Mouse (Mus musculus) bone marrow, adult 2 months (tissue): ENCODE data around the gene Myh8. TPM values are rescaled to one million over a fixed set of nuclear protein-coding genes. Genes with fewer than 3 reads are reported as not detected.

Experiments
- H3K27ac ChIP-seq: fragments of 200-500 bp; 2 replicates; pipeline ENCODE4 v1.5.1; 2012; ENCODE audit warnings: low read depth, mild to moderate bottlenecking, control low read depth, inconsistent platforms, low read length; ENCODE audit not compliant: control insufficient read depth, poor library complexity, insufficient read depth
- H3K4me1 ChIP-seq: fragments of 200-500 bp; 2 replicates; pipeline ENCODE4 v1.6.1; 2011; ENCODE audit warnings: low read length; ENCODE audit not compliant: control insufficient read depth, insufficient read depth
- H3K4me3 ChIP-seq: fragments of 200-500 bp; replicated peaks from 2 replicates; pipeline ENCODE3; 2011; ENCODE audit warnings: mild to moderate bottlenecking, low read depth, low read length, control low read depth; ENCODE audit not compliant: control insufficient read depth
- CTCF ChIP-seq: fragments of 200-500 bp; IDR thresholded peaks from 2 replicates; pipeline ENCODE4 v1.5.1; 2011; ENCODE audit warnings: low read length, control low read depth; ENCODE audit not compliant: control insufficient read depth, insufficient read depth
- POLR2A ChIP-seq: fragments of 200-500 bp; IDR thresholded peaks from 2 replicates; pipeline ENCODE4 v1.6.1; 2011; ENCODE audit warnings: low read depth, mild to moderate bottlenecking, control low read depth, low read length, borderline replicate concordance; ENCODE audit not compliant: control insufficient read depth
- WGBS: fragments of 180-500 bp; shearing (Covaris S2); methylation state at CpG from one replicate; pipeline ENCODE4 v1.1.7; 2018; 5-methylcytosine and 5-hydroxymethylcytosine counted together
- polyA plus RNA-seq: library from polyadenylated mRNA; stranded (reverse); fragments of >200 nt; gene quantifications from 2 replicates; pipeline ENCODE4 v1.2.4, GENCODE M21; 2011; ENCODE audit warnings: low replicate concordance; ENCODE audit not compliant: missing spikeins, insufficient read depth, insufficient read length

Myh8 gene
- not detected in 2 replicates for polyA plus RNA-seq

GRCm38 (mm10) chr11:67276601-67277174 is at the start of gene Myh8:
Gene Myh8, plus strand, starts transcription at chr11:67277124.
- H3K4me1 ChIP-seq = no peaks in the 10 kb centered on the region
- H3K27ac ChIP-seq = no peak within 1 kb of the TSS
- WGBS = 76% methylated on average over 10 of the region's 10 CpGs

GRCm38 (mm10) chr11:67228731-67229130 is 48.2 kb upstream of the Myh8 start:
- Histone ChIP-seq H3K4me3 (no peak overlapping the region), H3K4me1 (no peaks in the 10 kb centered on the region), H3K27ac (no peak overlapping the region)
- WGBS = 78% methylated on average over 3 of the region's 3 CpGs
- TF ChIP-seq CTCF (no peak), POLR2A (no peak)

More at GRCm38 (mm10) chr11:67276601-67277174, at the start of gene Myh8:
- no peak within 1 kb of the TSS for H3K4me3 ChIP-seq
- no peak for TF ChIP-seq POLR2A
- no peak for TF ChIP-seq CTCF

- WGBS = 79% methylated on average over 5 of the region's 5 CpGs
- H3K4me3 ChIP-seq = no peak overlapping the region
- TF ChIP-seq CTCF (no peak), POLR2A (no peak)
- H3K4me1 ChIP-seq = no peaks in the 10 kb centered on the region
- no peak overlapping the region for H3K27ac ChIP-seq
Measured at GRCm38 (mm10) chr11:67229166-67229565, 47.8 kb upstream of the Myh8 start.

- Histone ChIP-seq H3K4me3 (no peak overlapping the region), H3K27ac (no peak overlapping the region), H3K4me1 (no peaks in the 10 kb centered on the region)
- TF ChIP-seq CTCF = no peak
- no peak for TF ChIP-seq POLR2A
- 69% methylated on average over 2 of the region's 2 CpGs for WGBS
Measured at GRCm38 (mm10) chr11:67229946-67230345, 47.0 kb upstream of the Myh8 start.

GRCm38 (mm10) chr11:67235639-67236358 is 41.1 kb upstream of the Myh8 start:
- no peaks in the 10 kb centered on the region for H3K4me1 ChIP-seq
- 60% methylated on average over 5 of the region's 5 CpGs for WGBS
- H3K4me3 ChIP-seq = no peak overlapping the region
- no peak overlapping the region for H3K27ac ChIP-seq
- TF ChIP-seq CTCF (no peak), POLR2A (no peak)

- no peak overlapping the region for H3K27ac ChIP-seq
- 74% methylated on average over 9 of the region's 9 CpGs for WGBS
- H3K4me1 ChIP-seq = no peaks in the 10 kb centered on the region
- TF ChIP-seq POLR2A (no peak), CTCF (no peak)
- H3K4me3 ChIP-seq = no peak overlapping the region
Measured at GRCm38 (mm10) chr11:67236799-67237198, 40.1 kb upstream of the Myh8 start.

- Histone ChIP-seq H3K27ac (no peak within 1 kb of the TSS), H3K4me1 (no peaks in the 10 kb centered on the region), H3K4me3 (no peak within 1 kb of the TSS)
- 81% methylated on average over 5 of the region's 5 CpGs for WGBS
- no peak for TF ChIP-seq CTCF
- TF ChIP-seq POLR2A = no peak
Measured at GRCm38 (mm10) chr11:67237481-67238079, 39.3 kb upstream of the Myh8 start, which contains the start of gene Myh4. Gene Myh4, plus strand, starts transcription at chr11:67238029.

- Histone ChIP-seq H3K4me1 (no peaks in the 10 kb centered on the region), H3K27ac (no peak overlapping the region), H3K4me3 (no peak overlapping the region)
- TF ChIP-seq CTCF (no peak), POLR2A (no peak)
- 84% methylated on average over 6 of the region's 6 CpGs for WGBS
Measured at GRCm38 (mm10) chr11:67241051-67241450, 35.9 kb upstream of the Myh8 start.
